Mouse (Mus musculus): Measurements from ENCODE around the gene Cacna1a. TPM values are rescaled to one million over a fixed set of nuclear protein-coding genes. Genes with fewer than 3 reads are reported as not detected.
A peak's percentile ranks its signal among the peaks of the same experiment; 100 is the strongest.
"Not testable (repeated sequence)": the region's sequence is repeated elsewhere in the genome, so short reads cannot be mapped to it uniquely, and the experiment has no call there.

Cacna1a gene
- polyA plus RNA-seq, 1 experiment = 80.8 TPM

DNA sequence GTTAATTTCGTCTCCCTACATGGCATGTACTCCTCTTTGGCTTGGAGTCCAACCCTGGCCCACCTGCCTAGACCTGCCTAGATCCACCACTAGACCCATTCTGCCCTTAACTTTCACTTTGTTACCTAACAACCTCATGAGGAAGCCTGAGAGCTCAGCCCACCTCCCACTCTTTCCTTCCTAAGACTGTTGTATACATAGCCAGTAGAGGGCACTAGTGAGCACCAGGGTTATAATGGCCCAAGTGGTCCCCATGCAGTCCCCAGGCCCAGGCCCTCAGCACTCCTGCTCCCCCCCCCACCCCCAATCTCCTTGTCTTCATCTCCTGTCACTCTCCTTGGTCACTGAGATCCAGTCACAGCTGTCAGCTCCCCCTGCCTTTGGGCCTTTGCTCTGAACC, 86.2 kb downstream of the Cacna1a start:
- DNase-seq (ENCODE audit: low read depth) = no peak

DNA sequence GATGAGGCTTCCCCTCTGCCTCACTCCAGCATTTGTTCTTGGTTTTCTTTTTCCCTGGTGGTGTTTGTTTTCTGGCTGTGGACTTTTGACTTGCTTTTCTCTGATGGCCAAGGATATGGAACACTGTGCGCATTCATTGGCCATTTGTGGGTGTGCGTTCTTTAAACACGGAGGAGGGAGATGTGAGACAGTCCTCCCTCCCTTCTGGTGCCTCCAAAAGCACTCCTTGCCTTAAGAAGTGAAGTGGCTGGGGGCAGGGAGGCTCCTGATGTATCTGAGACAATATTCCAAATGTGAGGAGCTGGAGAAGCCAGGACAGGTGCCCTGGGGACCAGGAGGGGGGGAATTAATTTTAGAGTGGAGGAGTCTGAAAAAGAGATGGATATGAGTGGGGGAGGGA, 89.1 kb downstream of the Cacna1a start:
- TF ChIP-seq CTCF (IDR thresholded peaks at IDR 0.05; ENCODE audit: borderline replicate concordance, extremely low read depth, insufficient read depth, insufficient read length) (no peak), POLR2A (IDR thresholded peaks at IDR 0.05; ENCODE audit: borderline replicate concordance, extremely low read depth, insufficient read depth, insufficient read length, poor library complexity, severe bottlenecking) (no peak)
- DNase-seq (ENCODE audit: low read depth) = no peak

More for the DNA sequence above, 86.2 kb downstream of the Cacna1a start:
- TF ChIP-seq CTCF (IDR thresholded peaks at IDR 0.05; ENCODE audit: borderline replicate concordance, extremely low read depth, insufficient read depth, insufficient read length) = peak; percentile 24; the same call in 1 of the 2 replicates
- no peak for TF ChIP-seq POLR2A (IDR thresholded peaks at IDR 0.05; ENCODE audit: borderline replicate concordance, extremely low read depth, insufficient read depth, insufficient read length, poor library complexity, severe bottlenecking)

DNA sequence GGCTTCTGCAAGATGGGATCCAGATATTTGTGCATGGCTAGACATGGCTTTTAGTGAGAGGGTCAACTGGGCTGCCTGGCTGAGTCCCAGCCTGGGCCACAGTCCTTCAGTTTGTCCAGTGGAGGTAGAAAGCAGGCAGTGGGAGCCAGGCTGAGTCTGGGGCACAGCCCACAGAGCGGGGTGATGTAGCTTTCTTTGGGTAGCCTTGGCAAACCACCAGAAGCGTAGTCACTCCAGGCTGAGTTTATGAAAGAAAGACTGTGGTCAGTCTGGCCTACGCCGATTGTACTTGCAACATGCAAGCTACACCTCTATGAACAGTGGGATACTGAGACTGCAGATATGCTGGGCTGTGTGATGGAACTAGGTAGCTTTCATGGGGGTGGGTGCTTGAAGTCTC, 94.8 kb downstream of the Cacna1a start:
- no peak for TF ChIP-seq CTCF (IDR thresholded peaks at IDR 0.05; ENCODE audit: borderline replicate concordance, extremely low read depth, insufficient read depth, insufficient read length)
- TF ChIP-seq POLR2A (IDR thresholded peaks at IDR 0.05; ENCODE audit: borderline replicate concordance, extremely low read depth, insufficient read depth, insufficient read length, poor library complexity, severe bottlenecking) = no peak
- DNase-seq (ENCODE audit: low read depth) = no peak

DNA sequence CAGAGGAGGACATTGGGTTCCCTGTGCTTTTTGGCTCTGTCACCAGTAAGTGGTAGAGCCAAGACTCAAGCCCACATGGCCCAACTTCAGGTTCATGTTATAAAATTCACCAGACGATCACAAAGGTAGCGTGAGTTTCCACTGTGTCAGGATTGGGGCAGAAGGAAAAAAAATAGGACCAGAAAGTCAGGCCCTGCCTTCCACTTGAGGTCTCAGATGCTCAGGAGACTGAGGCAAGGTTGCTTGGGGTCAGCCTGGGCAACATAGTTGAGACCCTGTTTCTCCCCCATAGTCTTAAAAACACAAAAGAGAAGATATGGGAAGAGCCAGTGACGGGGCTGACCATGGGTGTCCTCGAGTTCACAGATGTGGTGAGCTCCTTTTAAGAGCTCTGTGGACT, 97.1 kb downstream of the Cacna1a start:
- DNase-seq (ENCODE audit: low read depth) = no peak
- TF ChIP-seq POLR2A (IDR thresholded peaks at IDR 0.05; ENCODE audit: borderline replicate concordance, extremely low read depth, insufficient read depth, insufficient read length, poor library complexity, severe bottlenecking) (no peak), CTCF (IDR thresholded peaks at IDR 0.05; ENCODE audit: borderline replicate concordance, extremely low read depth, insufficient read depth, insufficient read length) (no peak)

DNA sequence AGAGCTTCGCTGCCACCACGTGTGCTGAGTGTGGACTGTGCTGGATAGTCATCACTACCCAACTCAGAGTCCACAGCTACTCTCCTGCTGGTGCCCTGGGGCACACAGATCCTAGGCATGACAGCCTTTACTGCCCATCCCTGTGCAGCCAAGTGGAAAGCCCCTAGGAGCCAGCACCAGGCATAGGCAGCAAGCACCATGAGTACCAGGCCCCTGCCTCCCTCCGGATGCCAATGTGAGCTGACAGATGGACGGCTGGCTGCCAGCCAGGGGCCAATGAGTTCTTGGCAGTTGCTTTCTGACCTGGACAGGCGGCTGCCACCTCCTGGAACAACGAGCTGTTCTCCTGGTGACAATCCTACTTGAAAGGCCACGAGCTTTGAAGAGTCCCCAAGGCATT, 97.6 kb downstream of the Cacna1a start:
- TF ChIP-seq CTCF (IDR thresholded peaks at IDR 0.05; ENCODE audit: borderline replicate concordance, extremely low read depth, insufficient read depth, insufficient read length) = no peak
- DNase-seq (ENCODE audit: low read depth) = peak; percentile 75

DNA sequence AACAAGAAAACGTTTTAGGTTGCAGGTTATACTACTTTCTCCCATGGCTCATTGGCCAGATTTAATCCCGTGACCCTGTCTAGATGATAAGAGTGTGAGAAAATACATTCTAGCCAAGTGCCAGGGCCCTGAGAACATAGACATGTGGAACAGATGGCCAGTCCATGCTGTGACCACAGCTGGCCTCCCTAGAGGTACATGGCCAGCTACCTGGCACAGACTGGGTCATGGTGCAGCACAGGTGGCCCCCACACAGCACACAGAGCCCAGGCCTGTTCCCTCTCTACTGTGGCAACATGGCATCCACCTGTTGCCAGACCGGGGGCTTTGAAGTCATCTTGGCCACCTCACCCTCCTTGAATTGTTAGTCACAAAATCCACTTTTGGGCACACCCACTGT, 101.0 kb downstream of the Cacna1a start:
- TF ChIP-seq CTCF (IDR thresholded peaks at IDR 0.05; ENCODE audit: borderline replicate concordance, extremely low read depth, insufficient read depth, insufficient read length) (no peak), POLR2A (IDR thresholded peaks at IDR 0.05; ENCODE audit: borderline replicate concordance, extremely low read depth, insufficient read depth, insufficient read length, poor library complexity, severe bottlenecking) (no peak)
- no peak for DNase-seq (ENCODE audit: low read depth)

DNA sequence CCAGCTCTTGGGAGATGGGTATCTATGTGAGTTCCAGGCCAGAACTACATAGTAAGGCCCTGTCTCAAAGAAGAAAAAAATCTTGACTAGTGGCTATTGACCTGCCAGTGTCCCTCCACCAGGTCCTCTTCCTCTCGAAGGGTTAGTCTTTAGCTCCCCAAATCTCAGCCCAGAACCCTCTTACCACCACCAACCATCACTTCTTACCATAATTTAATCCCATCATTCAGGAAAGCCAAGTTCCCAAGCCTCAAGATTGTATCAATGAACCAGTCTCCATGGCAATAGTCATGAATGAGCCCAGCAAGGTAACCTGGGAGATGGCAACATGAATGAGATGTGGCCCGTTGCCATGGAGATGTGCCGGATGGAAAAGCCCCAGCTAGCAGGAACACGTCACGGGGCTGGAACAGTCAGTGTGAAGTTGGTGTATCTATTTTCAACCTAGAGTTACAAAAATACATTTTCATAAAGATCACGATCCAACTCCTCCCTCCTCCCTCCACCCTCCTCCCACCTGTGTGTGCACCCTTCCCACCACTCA, 106.4 kb downstream of the Cacna1a start:
- TF ChIP-seq POLR2A (IDR thresholded peaks at IDR 0.05; ENCODE audit: borderline replicate concordance, extremely low read depth, insufficient read depth, insufficient read length, poor library complexity, severe bottlenecking) (no peak), CTCF (IDR thresholded peaks at IDR 0.05; ENCODE audit: borderline replicate concordance, extremely low read depth, insufficient read depth, insufficient read length) (no peak)
- DNase-seq (ENCODE audit: low read depth) = peak; percentile 90

DNA sequence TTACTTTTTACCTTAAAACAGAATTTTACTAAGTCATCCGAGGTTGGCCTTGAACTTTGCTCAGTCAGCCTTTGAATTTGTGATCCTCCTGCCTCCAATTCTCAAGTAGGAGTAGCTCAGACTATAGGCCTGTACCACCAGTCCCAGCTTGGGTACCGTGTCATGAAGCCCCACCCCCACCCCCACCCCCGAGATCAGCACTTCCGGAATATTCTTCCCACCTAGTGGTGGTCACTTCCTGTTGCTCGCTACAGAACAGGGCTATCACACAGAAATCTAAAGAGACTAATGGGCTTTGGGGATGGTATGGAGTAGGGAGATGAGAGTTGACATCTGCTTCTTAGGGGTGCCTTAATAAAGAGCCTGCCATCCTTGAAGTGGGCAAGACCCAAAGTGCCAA, 112.9 kb downstream of the Cacna1a start:
- no peak for TF ChIP-seq POLR2A (IDR thresholded peaks at IDR 0.05; ENCODE audit: borderline replicate concordance, extremely low read depth, insufficient read depth, insufficient read length, poor library complexity, severe bottlenecking)
- no peak for TF ChIP-seq CTCF (IDR thresholded peaks at IDR 0.05; ENCODE audit: borderline replicate concordance, extremely low read depth, insufficient read depth, insufficient read length)
- DNase-seq (ENCODE audit: low read depth) = no peak

DNA sequence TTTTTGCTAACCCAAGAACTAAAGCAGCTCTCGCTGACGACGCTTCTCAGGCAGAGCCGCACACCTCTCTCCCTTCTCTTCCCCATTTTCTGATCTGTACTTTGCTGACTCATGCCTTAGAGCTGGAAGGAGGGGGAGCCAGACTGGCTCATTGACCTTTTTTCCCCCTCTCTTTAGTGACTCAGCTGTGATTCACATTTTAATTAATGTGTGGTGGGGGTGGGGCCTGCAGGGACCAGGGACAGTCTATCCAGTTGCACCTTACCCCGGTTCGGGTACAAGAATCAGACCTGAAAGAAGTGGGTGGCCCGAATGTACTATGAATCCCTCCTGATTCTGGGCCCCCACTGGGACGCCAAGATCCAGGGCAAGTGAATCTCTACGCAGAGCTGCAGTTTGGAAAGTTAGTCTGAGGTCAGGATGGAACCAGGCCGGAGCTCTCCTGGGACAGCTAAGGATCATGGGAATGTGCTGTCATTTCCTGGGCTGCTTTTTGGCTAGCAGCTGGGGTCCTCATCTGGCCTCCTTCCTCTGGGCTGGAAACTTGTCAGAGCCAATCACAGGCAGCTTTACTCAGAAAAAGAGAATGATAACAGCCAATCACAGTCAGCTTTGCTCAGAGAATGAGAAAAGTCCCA, 113.5 kb downstream of the Cacna1a start:
- peak; percentile 18 for DNase-seq (ENCODE audit: low read depth)
- TF ChIP-seq POLR2A (IDR thresholded peaks at IDR 0.05; ENCODE audit: borderline replicate concordance, extremely low read depth, insufficient read depth, insufficient read length, poor library complexity, severe bottlenecking) (no peak), CTCF (IDR thresholded peaks at IDR 0.05; ENCODE audit: borderline replicate concordance, extremely low read depth, insufficient read depth, insufficient read length) (no peak)

DNA sequence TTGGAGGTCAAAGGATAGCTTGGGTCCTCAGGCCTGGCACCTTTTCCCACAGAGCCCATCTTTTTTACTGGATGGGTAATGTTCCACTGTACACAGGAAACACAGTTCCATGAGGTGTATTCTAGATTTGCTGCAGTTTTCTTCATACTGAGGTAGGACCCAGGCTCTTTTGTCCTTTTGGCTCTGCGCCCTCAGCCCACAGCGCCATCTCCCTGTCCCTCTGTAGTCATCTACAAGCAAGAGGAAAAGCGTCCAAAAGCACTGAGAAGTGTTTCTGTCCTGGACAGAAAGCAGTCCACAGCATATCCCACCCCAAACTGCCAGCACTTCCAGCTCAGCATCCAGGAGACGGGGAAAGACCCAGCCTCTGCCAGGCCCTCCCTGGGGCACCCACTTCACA, 114.4 kb downstream of the Cacna1a start:
- TF ChIP-seq POLR2A (IDR thresholded peaks at IDR 0.05; ENCODE audit: borderline replicate concordance, extremely low read depth, insufficient read depth, insufficient read length, poor library complexity, severe bottlenecking) (no peak), CTCF (IDR thresholded peaks at IDR 0.05; ENCODE audit: borderline replicate concordance, extremely low read depth, insufficient read depth, insufficient read length) (no peak)
- DNase-seq (ENCODE audit: low read depth) = no peak

DNA sequence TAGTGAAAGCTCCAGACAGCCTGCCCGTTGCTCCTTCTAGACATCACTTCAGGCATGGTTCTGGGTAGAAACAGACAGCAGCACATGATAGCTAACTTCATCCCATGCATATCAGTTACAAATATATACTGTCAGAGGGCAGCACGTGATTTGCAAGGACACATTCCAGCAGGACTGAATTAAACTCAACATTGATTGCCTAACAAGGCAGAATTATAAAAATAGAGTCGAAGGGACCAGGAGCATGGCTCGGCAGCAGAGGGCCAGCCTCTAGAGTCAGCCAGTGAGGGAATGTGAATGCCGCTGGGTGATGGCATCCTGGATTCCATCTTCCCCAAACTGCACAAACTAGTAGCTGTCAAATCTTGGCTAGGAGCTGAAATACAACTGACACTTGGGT, 119.0 kb downstream of the Cacna1a start:
- DNase-seq (ENCODE audit: low read depth) = no peak
- TF ChIP-seq POLR2A (IDR thresholded peaks at IDR 0.05; ENCODE audit: borderline replicate concordance, extremely low read depth, insufficient read depth, insufficient read length, poor library complexity, severe bottlenecking) (no peak), CTCF (IDR thresholded peaks at IDR 0.05; ENCODE audit: borderline replicate concordance, extremely low read depth, insufficient read depth, insufficient read length) (no peak)

DNA sequence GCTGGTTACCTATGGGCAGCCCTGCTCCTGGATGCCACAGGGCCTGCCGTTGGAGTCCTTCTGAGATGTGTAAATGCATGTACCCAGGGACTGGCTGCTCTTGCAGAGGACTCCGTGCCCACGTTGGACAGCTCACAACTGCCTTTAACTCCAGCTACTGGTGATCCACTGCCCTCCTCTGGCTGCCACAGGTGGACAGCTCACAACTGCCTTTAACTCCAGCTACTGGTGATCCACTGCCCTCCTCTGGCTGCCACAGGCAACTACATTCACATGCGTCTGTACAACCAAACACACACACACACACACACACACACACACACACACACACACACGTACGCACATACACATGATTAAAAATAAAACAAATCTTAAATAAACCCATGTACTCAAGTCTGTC, 121.5 kb downstream of the Cacna1a start:
- not testable (repeated sequence) for DNase-seq (ENCODE audit: low read depth)
